Mouse (Mus musculus): ENCODE results near the gene Nlgn2. TPM values are rescaled to one million over a fixed set of nuclear protein-coding genes. Genes with fewer than 3 reads are reported as not detected.

Gene Nlgn2
- polyA plus RNA-seq, 1 experiment from 2014 or later = 22.4 TPM

GRCm38 (mm10) chr11:69880506-69880852 is 42.9 kb upstream of the Nlgn2 start:
- Histone ChIP-seq H3K36me3 (ENCODE audit: control insufficient read depth, insufficient read depth, low read length) (no peaks in the 10 kb centered on the region), H3K27ac (ENCODE audit: low read depth, low read length) (peak overlapping the region; percentile 45; the same call in 1 of the 2 replicates), H3K4me3 (ENCODE audit: low read length) (peak overlapping the region; percentile 50), H3K4me2 (ENCODE audit: low read length) (peak overlapping the region; percentile 84), H3K4me1 (ENCODE audit: control insufficient read depth, insufficient read depth, low read depth, low read length) (peaks cover 6% of the 10 kb centered on the region), H3K9ac (ENCODE audit: low read depth, low read length) (peak overlapping the region; percentile 63), H3K9me3 (ENCODE audit: control insufficient read depth, low read length) (no peaks in the 10 kb centered on the region), H3K27me3 (replicated peaks; ENCODE audit: control insufficient read depth, insufficient read depth, low read length) (0 out of 2 replicates have a peak, but pooled peaks cover 6% of the 10 kb centered on the region)
- peak; percentile 41 for ATAC-seq
- under 1% methylated on average over 18 of the region's 18 CpGs for WGBS

DNA sequence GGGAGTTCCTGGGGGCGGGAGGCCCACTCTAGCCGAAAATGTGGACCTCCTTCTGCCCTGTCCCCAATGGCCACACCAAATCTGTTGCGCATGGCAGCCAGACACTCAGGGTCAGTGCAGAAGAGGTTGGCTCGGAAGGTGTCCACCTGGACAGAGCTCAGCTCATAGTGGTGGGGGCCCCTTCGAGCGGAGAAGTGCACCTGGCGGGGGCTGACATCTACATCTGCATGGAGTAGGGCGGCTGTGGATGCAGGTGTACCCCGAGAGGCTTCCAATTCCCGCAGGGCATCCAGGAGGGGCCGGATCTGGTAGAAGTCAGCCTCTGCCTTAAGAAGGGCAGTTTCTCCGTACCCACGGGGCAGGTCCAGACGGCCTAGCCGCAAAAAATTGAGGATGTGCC is 42.1 kb upstream of the Nlgn2 start:
- Histone ChIP-seq H3K36me3 (ENCODE audit: control insufficient read depth, insufficient read depth, low read length) (no peaks in the 10 kb centered on the region), H3K9me3 (ENCODE audit: control insufficient read depth, low read length) (no peaks in the 10 kb centered on the region), H3K9ac (ENCODE audit: low read depth, low read length) (peak overlapping the region; percentile 28; the same call in 1 of the 2 replicates), H3K4me2 (ENCODE audit: low read length) (peak overlapping the region; percentile 84), H3K27me3 (replicated peaks; ENCODE audit: control insufficient read depth, insufficient read depth, low read length) (0 out of 2 replicates have a peak, but pooled peaks cover 6% of the 10 kb centered on the region), H3K27ac (ENCODE audit: low read depth, low read length) (no peak overlapping the region), H3K4me1 (ENCODE audit: control insufficient read depth, insufficient read depth, low read depth, low read length) (peaks cover 6% of the 10 kb centered on the region), H3K4me3 (ENCODE audit: low read length) (peak overlapping the region; percentile 50)
- no peak for ATAC-seq
- WGBS = 56% methylated on average over 15 of the region's 15 CpGs

DNA sequence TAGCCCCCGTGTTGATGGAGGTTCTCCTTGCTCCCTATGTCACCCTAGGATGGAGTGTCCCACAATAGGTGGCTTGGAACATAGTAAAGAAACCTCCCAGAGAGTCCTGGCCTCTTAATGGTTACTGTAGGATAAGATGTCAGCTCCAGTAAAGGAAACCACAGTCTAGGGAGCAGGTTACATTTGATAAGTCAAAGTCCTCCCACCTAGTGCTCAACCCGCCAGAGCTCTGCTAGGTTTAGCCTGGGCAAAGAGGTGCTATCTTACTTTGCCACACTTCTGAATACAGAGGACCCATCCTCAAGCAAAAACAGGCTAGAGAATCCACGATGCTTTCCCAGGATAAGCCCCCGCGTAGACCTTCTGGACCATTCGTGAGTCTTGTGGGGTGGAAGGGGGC is 41.4 kb upstream of the Nlgn2 start:
- Histone ChIP-seq H3K36me3 (ENCODE audit: control insufficient read depth, insufficient read depth, low read length) (no peaks in the 10 kb centered on the region), H3K4me2 (ENCODE audit: low read length) (no peak overlapping the region; the same call in 1 of the 2 replicates)
- 91% methylated on average over 6 of the region's 6 CpGs for WGBS

GRCm38 (mm10) chr11:69878399-69878798 is 40.8 kb upstream of the Nlgn2 start:
- H3K4me3 ChIP-seq (ENCODE audit: low read length) = no peak overlapping the region
- 66% methylated on average over 3 of the region's 3 CpGs for WGBS

More for the DNA sequence above, 41.4 kb upstream of the Nlgn2 start:
- Histone ChIP-seq H3K4me1 (ENCODE audit: control insufficient read depth, insufficient read depth, low read depth, low read length) (peaks cover 6% of the 10 kb centered on the region), H3K9ac (ENCODE audit: low read depth, low read length) (no peak overlapping the region), H3K27me3 (replicated peaks; ENCODE audit: control insufficient read depth, insufficient read depth, low read length) (0 out of 2 replicates have a peak, but pooled peaks cover 6% of the 10 kb centered on the region), H3K27ac (ENCODE audit: low read depth, low read length) (no peak overlapping the region), H3K4me3 (ENCODE audit: low read length) (no peak overlapping the region), H3K9me3 (ENCODE audit: control insufficient read depth, low read length) (no peaks in the 10 kb centered on the region)
- no peak for ATAC-seq

DNA sequence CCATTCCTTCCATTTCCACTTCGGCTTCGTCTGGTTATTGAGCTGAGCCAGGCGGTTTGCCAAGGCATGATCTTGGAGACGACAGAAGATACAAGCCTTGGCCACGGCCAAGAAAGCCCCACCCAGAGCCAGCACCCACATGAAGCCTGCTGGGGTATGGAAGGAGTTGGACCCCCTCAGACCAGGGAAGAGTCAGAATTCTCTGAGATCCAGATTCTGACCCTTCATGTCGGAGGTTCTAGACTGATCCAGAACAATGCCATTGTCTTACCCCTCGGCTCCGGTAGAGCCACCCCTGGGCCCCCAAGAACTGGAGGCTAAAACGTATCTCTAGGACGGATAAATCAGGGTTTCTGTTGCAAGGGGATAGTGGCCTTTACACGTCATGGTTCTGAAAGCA is 40.3 kb upstream of the Nlgn2 start, which contains the start of gene Tmem95:
Gene Tmem95 (minus strand): TSS at position 141 of the 400 bp plus-strand sequence.
- Histone ChIP-seq H3K9me3 (ENCODE audit: control insufficient read depth, low read length) (no peaks in the 10 kb centered on the region), H3K36me3 (ENCODE audit: control insufficient read depth, insufficient read depth, low read length) (no peaks in the 10 kb centered on the region), H3K4me3 (ENCODE audit: low read length) (0 out of 2 replicates have a peak within 1 kb of the TSS, but pooled peaks have one; percentile 7), H3K27ac (ENCODE audit: low read depth, low read length) (no peak within 1 kb of the TSS), H3K4me1 (ENCODE audit: control insufficient read depth, insufficient read depth, low read depth, low read length) (peaks cover 6% of the 10 kb centered on the region), H3K27me3 (replicated peaks; ENCODE audit: control insufficient read depth, insufficient read depth, low read length) (0 out of 2 replicates have a peak, but pooled peaks cover 6% of the 10 kb centered on the region), H3K9ac (ENCODE audit: low read depth, low read length) (no peak within 1 kb of the TSS), H3K4me2 (ENCODE audit: low read length) (peak within 1 kb of the TSS; percentile 36; the same call in 1 of the 2 replicates)
- ATAC-seq = no peak
- WGBS = 85% methylated on average over 11 of the region's 11 CpGs

More at GRCm38 (mm10) chr11:69878399-69878798, 40.8 kb upstream of the Nlgn2 start:
- ATAC-seq = no peak
- Histone ChIP-seq H3K4me1 (ENCODE audit: control insufficient read depth, insufficient read depth, low read depth, low read length) (peaks cover 6% of the 10 kb centered on the region), H3K27me3 (replicated peaks; ENCODE audit: control insufficient read depth, insufficient read depth, low read length) (0 out of 2 replicates have a peak, but pooled peaks cover 6% of the 10 kb centered on the region), H3K4me2 (ENCODE audit: low read length) (no peak overlapping the region), H3K36me3 (ENCODE audit: control insufficient read depth, insufficient read depth, low read length) (no peaks in the 10 kb centered on the region), H3K27ac (ENCODE audit: low read depth, low read length) (no peak overlapping the region), H3K9me3 (ENCODE audit: control insufficient read depth, low read length) (no peaks in the 10 kb centered on the region), H3K9ac (ENCODE audit: low read depth, low read length) (no peak overlapping the region)

GRCm38 (mm10) chr11:69876867-69877266 is 39.3 kb upstream of the Nlgn2 start:
- no peaks in the 10 kb centered on the region for H3K9me3 ChIP-seq (ENCODE audit: control insufficient read depth, low read length)
- WGBS = 2% methylated on average over 12 of the region's 12 CpGs
- no peak overlapping the region for H3K27ac ChIP-seq (ENCODE audit: low read depth, low read length)
- H3K9ac ChIP-seq (ENCODE audit: low read depth, low read length) = no peak overlapping the region
- H3K27me3 ChIP-seq (replicated peaks; ENCODE audit: control insufficient read depth, insufficient read depth, low read length) = 0 out of 2 replicates have a peak, but pooled peaks cover 5% of the 10 kb centered on the region
- H3K4me3 ChIP-seq (ENCODE audit: low read length) = 0 out of 2 replicates have a peak overlapping the region, but pooled peaks have one; percentile 7
- no peaks in the 10 kb centered on the region for H3K36me3 ChIP-seq (ENCODE audit: control insufficient read depth, insufficient read depth, low read length)
- peak overlapping the region; percentile 36; the same call in 1 of the 2 replicates for H3K4me2 ChIP-seq (ENCODE audit: low read length)
- H3K4me1 ChIP-seq (ENCODE audit: control insufficient read depth, insufficient read depth, low read depth, low read length) = peaks cover 6% of the 10 kb centered on the region
- 0 out of 2 replicates have a peak, but pooled peaks have one; percentile 26 for ATAC-seq

DNA sequence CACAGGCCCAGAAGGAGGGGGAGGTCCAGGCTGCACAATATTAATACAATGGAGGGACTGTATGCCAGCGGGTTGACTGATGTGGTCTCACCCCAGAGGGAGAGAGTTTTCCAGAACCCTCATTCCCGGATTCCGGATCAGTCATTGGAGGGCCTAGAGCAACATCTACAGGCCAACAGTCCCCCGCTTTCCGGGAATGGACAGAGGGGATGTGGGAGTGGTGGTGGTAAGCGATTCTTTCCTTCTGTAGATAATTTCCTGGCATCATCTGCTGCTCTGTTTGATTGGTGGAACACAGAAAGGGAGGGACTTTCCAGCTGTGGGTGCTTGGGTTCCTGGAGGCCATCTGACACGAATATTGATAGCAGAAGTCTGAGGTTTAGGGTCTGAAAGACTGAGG is 38.6 kb upstream of the Nlgn2 start:
- no peak overlapping the region for H3K9ac ChIP-seq (ENCODE audit: low read depth, low read length)
- 0 out of 2 replicates have a peak, but pooled peaks cover 3% of the 10 kb centered on the region for H3K27me3 ChIP-seq (replicated peaks; ENCODE audit: control insufficient read depth, insufficient read depth, low read length)
- H3K4me3 ChIP-seq (ENCODE audit: low read length) = no peak overlapping the region
- H3K9me3 ChIP-seq (ENCODE audit: control insufficient read depth, low read length) = no peaks in the 10 kb centered on the region
- peaks cover 3% of the 10 kb centered on the region for H3K4me1 ChIP-seq (ENCODE audit: control insufficient read depth, insufficient read depth, low read depth, low read length)
- 68% methylated on average over 7 of the region's 7 CpGs for WGBS
- H3K36me3 ChIP-seq (ENCODE audit: control insufficient read depth, insufficient read depth, low read length) = no peaks in the 10 kb centered on the region
- H3K4me2 ChIP-seq (ENCODE audit: low read length) = no peak overlapping the region
- no peak for ATAC-seq
- no peak overlapping the region for H3K27ac ChIP-seq (ENCODE audit: low read depth, low read length)

DNA sequence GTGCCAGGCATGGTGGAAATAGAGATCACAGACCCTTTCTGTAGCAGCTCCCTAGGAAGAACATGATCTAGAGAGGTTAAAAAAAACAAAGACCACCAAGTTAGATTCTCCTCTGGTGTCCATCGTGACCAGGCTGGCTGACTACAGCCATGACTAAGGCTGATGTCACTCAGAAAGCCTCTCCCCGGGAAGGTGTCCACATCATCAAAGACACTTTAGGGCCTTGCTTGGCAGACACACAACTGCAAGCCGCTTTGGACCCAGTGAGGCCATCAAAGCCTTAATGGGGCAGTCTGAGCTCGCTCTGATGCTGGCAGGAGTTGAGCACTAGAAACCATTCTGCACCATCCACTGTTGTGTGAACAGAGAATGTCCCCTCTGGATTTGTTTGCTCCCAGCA is 34.9 kb upstream of the Nlgn2 start:
- Histone ChIP-seq H3K9ac (ENCODE audit: low read depth, low read length) (no peak overlapping the region), H3K4me3 (ENCODE audit: low read length) (no peak overlapping the region), H3K4me1 (ENCODE audit: control insufficient read depth, insufficient read depth, low read depth, low read length) (peaks cover 3% of the 10 kb centered on the region; the same call in 1 of the 2 replicates), H3K4me2 (ENCODE audit: low read length) (no peak overlapping the region), H3K36me3 (ENCODE audit: control insufficient read depth, insufficient read depth, low read length) (no peaks in the 10 kb centered on the region), H3K27ac (ENCODE audit: low read depth, low read length) (no peak overlapping the region), H3K27me3 (replicated peaks; ENCODE audit: control insufficient read depth, insufficient read depth, low read length) (no peaks in the 10 kb centered on the region; the same call in 1 of the 2 replicates), H3K9me3 (ENCODE audit: control insufficient read depth, low read length) (no peaks in the 10 kb centered on the region)
- 80% methylated on average over 4 of the region's 4 CpGs for WGBS
- ATAC-seq = no peak

- 92% methylated on average over 7 of the region's 7 CpGs for WGBS
- H3K4me1 ChIP-seq (ENCODE audit: control insufficient read depth, insufficient read depth, low read depth, low read length) = no peaks in the 10 kb centered on the region
- H3K27ac ChIP-seq (ENCODE audit: low read depth, low read length) = no peak overlapping the region
- no peaks in the 10 kb centered on the region for H3K36me3 ChIP-seq (ENCODE audit: control insufficient read depth, insufficient read depth, low read length)
- H3K9me3 ChIP-seq (ENCODE audit: control insufficient read depth, low read length) = no peaks in the 10 kb centered on the region
- no peak overlapping the region for H3K4me2 ChIP-seq (ENCODE audit: low read length)
- H3K9ac ChIP-seq (ENCODE audit: low read depth, low read length) = no peak overlapping the region
- H3K27me3 ChIP-seq (replicated peaks; ENCODE audit: control insufficient read depth, insufficient read depth, low read length) = no peaks in the 10 kb centered on the region; the same call in 1 of the 2 replicates
- H3K4me3 ChIP-seq (ENCODE audit: low read length) = no peak overlapping the region
- no peak for ATAC-seq
Measured at GRCm38 (mm10) chr11:69871822-69872221, 34.2 kb upstream of the Nlgn2 start.
